Mouse (Mus musculus): Measurements from ENCODE around the gene Six1.
"Not testable (repeated sequence)": the region's sequence is repeated elsewhere in the genome, so short reads cannot be mapped to it uniquely, and the experiment has no call there.

Gene Six1

GRCm38 (mm10) chr12:73034901-73035895 lies 18.5 kb downstream of the Six1 start:
- DNase-seq (ENCODE audit: low read depth, low spot score): no peak

- no peak for DNase-seq (ENCODE audit: low read depth, low spot score)
These were observed 21.0 kb downstream of the Six1 start for GRCm38 (mm10) chr12:73032665-73033064.

GRCm38 (mm10) chr12:73031315-73031714 lies 22.4 kb downstream of the Six1 start:
- no peak for DNase-seq (ENCODE audit: low read depth, low spot score)

GRCm38 (mm10) chr12:73025490-73025889 lies 28.2 kb downstream of the Six1 start:
- no peak for DNase-seq (ENCODE audit: low read depth, low spot score)

- DNase-seq (ENCODE audit: low read depth, low spot score): peak; percentile 12
These were observed 32.7 kb downstream of the Six1 start for GRCm38 (mm10) chr12:73020941-73021340.

- no peak for DNase-seq (ENCODE audit: low read depth, low spot score)
These were observed 33.3 kb downstream of the Six1 start for GRCm38 (mm10) chr12:73020422-73020821.

- DNase-seq (ENCODE audit: low read depth, low spot score): no peak
These were observed 34.8 kb downstream of the Six1 start for GRCm38 (mm10) chr12:73018838-73019237.

GRCm38 (mm10) chr12:73016171-73016570 lies 37.5 kb downstream of the Six1 start:
- no peak for DNase-seq (ENCODE audit: low read depth, low spot score)

GRCm38 (mm10) chr12:73014311-73014710 lies 39.4 kb downstream of the Six1 start:
- no peak for DNase-seq (ENCODE audit: low read depth, low spot score)

GRCm38 (mm10) chr12:73012824-73013223 lies 40.9 kb downstream of the Six1 start:
- DNase-seq (ENCODE audit: low read depth, low spot score): no peak

GRCm38 (mm10) chr12:73012136-73012785 lies 41.4 kb downstream of the Six1 start:
- no peak for DNase-seq (ENCODE audit: low read depth, low spot score)

GRCm38 (mm10) chr12:73002903-73003302 lies 50.8 kb downstream of the Six1 start:
- not testable (repeated sequence) for DNase-seq (ENCODE audit: low read depth, low spot score)

- DNase-seq (ENCODE audit: low read depth, low spot score): not testable (repeated sequence)
These were observed 51.4 kb downstream of the Six1 start for GRCm38 (mm10) chr12:73002281-73002680.

GRCm38 (mm10) chr12:72998105-72999001 lies 55.3 kb downstream of the Six1 start:
- DNase-seq (ENCODE audit: low read depth, low spot score): no peak

GRCm38 (mm10) chr12:72996646-72997045 lies 57.0 kb downstream of the Six1 start:
- DNase-seq (ENCODE audit: low read depth, low spot score): no peak
